Mouse (Mus musculus) neural tube, embryonic 10.5 days (tissue): ENCODE results near the gene Armh3.
"Not testable (repeated sequence)": the region's sequence is repeated elsewhere in the genome, so short reads cannot be mapped to it uniquely, and the experiment has no call there.

ENCODE experiments used
- DNase-seq: peaks from one replicate; pipeline ENCODE4 v3.0.0-alpha.2; 2017; ENCODE audit warnings: low spot score; ENCODE audit errors: extremely low spot score

Armh3 gene

DNA sequence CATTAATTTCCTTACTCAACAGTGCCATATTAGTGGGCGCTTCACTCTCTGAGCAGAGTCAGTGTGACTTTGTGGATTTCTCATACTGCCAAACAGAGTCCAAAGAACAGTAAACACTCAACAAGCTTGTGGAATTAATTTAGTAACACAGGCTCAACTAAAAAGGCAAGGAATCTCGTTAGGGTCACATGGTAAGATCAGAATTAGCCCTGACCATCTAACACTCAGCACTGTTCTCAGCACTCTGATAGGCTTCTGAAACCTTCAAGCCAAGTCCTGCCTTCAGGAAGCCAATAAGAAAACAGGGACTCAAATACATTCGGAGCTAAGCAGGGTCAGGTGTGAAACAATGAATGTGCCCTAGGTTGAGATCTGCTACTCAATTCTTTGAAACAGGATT, 172.1 kb downstream of the Armh3 start:
- DNase-seq = no peak

DNA sequence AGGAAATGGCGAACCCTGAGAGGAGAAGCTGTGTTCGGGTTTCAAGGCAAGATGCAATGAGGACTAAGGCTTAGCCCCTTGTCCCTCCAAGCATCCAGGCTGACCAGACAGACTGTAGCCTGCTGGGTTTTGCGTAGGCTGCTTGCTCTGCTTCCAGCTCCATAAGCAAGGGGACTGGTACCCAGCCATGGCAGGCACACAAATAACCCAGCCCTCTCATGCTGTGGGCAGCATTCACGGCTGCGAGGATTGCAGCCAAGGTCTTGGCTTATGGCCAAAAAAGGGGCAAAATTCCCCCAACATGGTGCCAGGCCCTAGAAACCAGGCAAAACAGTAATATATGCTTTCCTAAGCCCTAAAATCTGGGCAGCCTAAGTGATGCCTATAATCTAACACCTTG, 176.5 kb downstream of the Armh3 start:
- DNase-seq = no peak

GRCm38 (mm10) chr19:45817816-45818490, 180.3 kb downstream of the Armh3 start:
- DNase-seq = no peak

DNA sequence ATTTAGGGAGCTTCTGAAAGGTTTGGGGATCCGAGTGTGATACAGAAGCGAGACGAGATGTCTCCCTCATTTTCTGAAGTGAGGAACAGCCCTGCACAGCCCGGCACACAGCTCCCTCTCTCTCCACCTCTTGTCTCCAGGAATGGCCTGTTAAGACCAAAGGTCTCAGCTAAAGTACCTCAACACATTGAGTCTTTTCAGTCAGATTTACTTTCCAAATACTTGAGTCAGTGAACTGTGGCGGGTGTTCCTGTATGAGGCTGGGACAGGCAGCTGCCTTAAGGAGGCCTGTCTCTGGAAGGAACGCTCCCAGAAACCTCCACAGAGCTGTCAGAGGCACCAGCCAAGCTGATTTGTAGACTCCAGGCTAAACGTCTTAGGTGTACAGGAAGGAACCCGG, 181.6 kb downstream of the Armh3 start:
- no peak for DNase-seq

- peak; percentile 54 for DNase-seq
Measured at GRCm38 (mm10) chr19:45815831-45816405, 182.4 kb downstream of the Armh3 start, which contains the start of gene Kcnip2. Gene Kcnip2 (minus strand): TSS chr19:45816061.

- no peak for DNase-seq
Measured at GRCm38 (mm10) chr19:45815170-45815569, 183.1 kb downstream of the Armh3 start.

- DNase-seq = peak; percentile 59
Measured at GRCm38 (mm10) chr19:45813801-45814200, 184.5 kb downstream of the Armh3 start.

- DNase-seq = peak; percentile 89
Measured at GRCm38 (mm10) chr19:45813263-45813662, 185.0 kb downstream of the Armh3 start.

- no peak for DNase-seq
Measured at GRCm38 (mm10) chr19:45812673-45813252, 185.5 kb downstream of the Armh3 start.

GRCm38 (mm10) chr19:45812115-45812514, 186.2 kb downstream of the Armh3 start:
- DNase-seq = peak; percentile 56

- DNase-seq = no peak
Measured at GRCm38 (mm10) chr19:45811028-45811674, 187.1 kb downstream of the Armh3 start.

DNA sequence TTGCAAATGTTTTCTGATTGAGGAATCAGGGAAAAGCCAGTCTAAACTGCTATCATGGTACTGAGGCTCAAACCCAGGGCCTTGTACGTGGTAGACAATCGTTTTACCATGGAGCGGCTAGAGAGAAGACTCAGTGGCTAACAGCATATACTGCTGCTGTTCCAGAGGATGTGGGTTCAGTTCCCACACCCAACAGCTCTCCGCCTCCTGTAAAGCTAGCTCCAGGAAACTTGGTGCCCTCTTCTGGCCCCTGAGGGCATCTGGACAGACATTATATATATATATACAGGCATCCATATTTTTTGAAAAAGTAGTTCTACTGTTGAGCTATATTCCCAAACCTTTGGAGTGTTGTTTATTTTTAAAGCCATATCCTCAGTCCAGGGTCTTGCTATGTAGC, 190.6 kb downstream of the Armh3 start:
- no peak for DNase-seq

- DNase-seq = not testable (repeated sequence)
Measured at GRCm38 (mm10) chr19:45805817-45806216, 192.5 kb downstream of the Armh3 start.

- DNase-seq = peak; percentile 42
Measured at GRCm38 (mm10) chr19:45804593-45805368, 193.5 kb downstream of the Armh3 start.

DNA sequence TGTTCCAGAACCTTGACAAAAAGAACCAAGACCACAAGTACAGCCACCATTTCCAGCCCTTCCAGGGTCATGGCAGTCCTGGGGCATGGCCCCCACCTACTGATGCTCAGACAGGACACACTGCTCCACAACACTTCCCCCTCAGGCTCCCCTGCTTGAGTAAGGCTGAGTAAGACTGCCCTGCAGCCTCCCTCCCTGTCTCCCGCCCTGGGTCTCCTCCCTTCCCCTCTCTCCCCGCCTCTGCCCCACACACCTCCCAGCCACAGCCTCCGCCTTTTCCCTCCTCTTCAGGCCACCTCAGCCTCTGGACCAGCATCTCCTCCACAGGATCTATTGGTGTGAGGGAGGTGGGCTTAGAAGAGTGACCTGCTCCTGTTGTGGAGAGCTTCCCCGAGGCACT, 194.9 kb downstream of the Armh3 start:
- DNase-seq = no peak

DNA sequence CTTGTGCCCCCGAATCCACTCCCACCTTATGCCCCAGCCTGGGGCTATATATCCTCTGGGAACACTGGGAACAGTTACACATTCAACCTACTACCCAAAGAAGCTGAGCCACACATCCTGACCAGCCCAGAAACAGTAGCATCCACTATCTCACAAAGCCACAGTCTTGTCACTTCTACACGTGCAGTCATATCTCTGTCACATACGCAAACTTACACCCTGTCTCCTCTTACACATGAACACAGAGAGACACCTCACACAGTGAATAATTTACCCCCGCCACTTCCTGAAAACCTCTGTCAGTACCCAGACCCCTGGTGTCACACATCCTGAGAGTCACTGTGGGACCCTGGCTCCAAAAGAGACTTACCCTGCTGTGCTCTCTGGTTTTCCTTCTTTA, 195.6 kb downstream of the Armh3 start:
- DNase-seq = no peak

DNA sequence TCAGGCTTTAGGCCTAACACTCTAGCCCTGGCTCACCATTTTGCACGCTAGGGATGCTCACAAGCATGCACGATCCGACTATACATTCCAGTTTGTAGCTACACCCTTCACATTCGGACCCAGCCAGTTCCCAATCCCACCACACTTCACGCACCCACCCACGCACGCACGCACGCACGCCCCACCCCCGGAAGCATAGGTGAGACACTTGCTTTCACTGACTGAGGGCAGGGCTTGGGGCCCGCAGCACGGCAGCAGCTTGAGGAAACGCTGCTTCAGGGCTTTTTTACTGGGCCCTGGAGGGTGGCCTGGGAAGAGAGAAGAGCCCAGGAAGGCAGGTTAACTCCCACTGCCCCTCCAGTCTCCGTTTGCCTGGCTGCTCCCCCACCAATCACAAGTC, 201.4 kb downstream of the Armh3 start:
- DNase-seq = no peak

GRCm38 (mm10) chr19:45796061-45796556, 202.2 kb downstream of the Armh3 start:
- peak; percentile 40 for DNase-seq

- DNase-seq = no peak
Measured at GRCm38 (mm10) chr19:45795406-45795944, 202.8 kb downstream of the Armh3 start.

GRCm38 (mm10) chr19:45794718-45795117, 203.6 kb downstream of the Armh3 start:
- DNase-seq = no peak

GRCm38 (mm10) chr19:45792404-45792803, 205.9 kb downstream of the Armh3 start:
- DNase-seq = no peak
